Mouse (Mus musculus) cerebellum, adult 2 months (tissue): ENCODE measurements around the gene Mpp6.

Experiments
- CTCF ChIP-seq: fragments of 200-500 bp; IDR thresholded peaks from 2 replicates; pipeline ENCODE4 v1.5.1; 2011; ENCODE audit warnings: low read depth, mild to moderate bottlenecking, control low read depth, low read length, moderate library complexity, borderline replicate concordance; ENCODE audit not compliant: insufficient read depth
- POLR2A ChIP-seq: fragments of 200-500 bp; IDR thresholded peaks from 2 replicates; pipeline ENCODE4 v1.6.1; 2011; ENCODE audit warnings: low read length, control low read depth, borderline replicate concordance; ENCODE audit not compliant: insufficient read depth

- TF ChIP-seq CTCF, result no peak
- TF ChIP-seq POLR2A, result no peak
These were observed 81.6 kb downstream of the Mpp6 start for GRCm38 (mm10) chr6:50191605-50192004.
